Mouse (Mus musculus): Measurements from ENCODE around the gene Pik3c2b. TPM values are rescaled to one million over a fixed set of nuclear protein-coding genes. Genes with fewer than 3 reads are reported as not detected.

Pik3c2b gene
- polyA plus RNA-seq, 1 experiment from 2014 or later = 5.3 TPM

DNA sequence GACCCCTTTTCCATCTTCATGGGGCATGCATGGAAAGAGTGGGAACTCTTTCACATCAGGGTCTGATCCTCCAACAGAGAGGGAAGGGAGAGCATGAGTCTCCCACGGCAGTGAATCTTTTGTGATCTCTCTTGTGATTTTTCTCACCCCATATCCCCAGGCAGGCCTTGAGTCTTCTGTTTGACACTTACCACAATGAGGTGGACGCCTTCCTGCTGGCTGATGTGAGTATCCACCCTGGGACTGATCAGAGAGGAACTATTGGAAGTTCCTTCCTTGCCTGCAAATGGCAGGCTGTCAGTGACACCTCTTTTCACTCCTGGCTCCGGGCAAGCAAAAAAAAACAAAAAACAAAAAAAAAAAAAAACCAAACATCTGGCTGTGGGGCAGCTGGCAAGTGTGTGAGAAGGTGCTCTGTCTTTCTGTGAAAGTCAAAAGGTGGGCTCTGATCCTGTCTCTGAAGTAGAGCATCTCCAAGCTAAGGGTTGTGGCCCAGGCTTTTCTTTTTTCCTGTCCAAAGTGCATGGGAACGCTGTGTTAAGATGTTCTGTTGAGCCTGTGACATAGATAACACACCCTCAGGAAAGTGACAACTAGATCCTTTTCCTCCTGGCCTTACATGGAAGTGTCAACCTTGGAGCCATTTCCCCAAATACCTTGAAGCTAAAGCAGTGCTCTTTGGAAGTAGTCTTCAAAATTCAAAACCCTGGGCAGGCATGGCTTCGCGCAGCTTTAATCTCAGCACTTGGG, 30.4 kb downstream of the Pik3c2b start:
- ATAC-seq (ENCODE audit: low read depth) = no peak
- H3K4me1 ChIP-seq (replicated peaks; ENCODE audit: control insufficient read depth, insufficient read depth, low read length) = peaks cover 43% of the 10 kb centered on the region
- no peak overlapping the region for H3K4me3 ChIP-seq (ENCODE audit: low read length)
- WGBS = 75% methylated on average over 6 of the region's 6 CpGs
- H3K36me3 ChIP-seq (ENCODE audit: control insufficient read depth, insufficient read depth, low read length) = no peaks in the 10 kb centered on the region
- no peaks in the 10 kb centered on the region for H3K9me3 ChIP-seq (ENCODE audit: control insufficient read depth, low read length)
- H3K27ac ChIP-seq (ENCODE audit: low read length) = no peak overlapping the region
- no peaks in the 10 kb centered on the region for H3K27me3 ChIP-seq (ENCODE audit: control insufficient read depth, insufficient read depth, low read depth, low read length)
- no peak overlapping the region for H3K9ac ChIP-seq (ENCODE audit: low read length)
- no peak overlapping the region for H3K4me2 ChIP-seq (ENCODE audit: low read depth, low read length)

DNA sequence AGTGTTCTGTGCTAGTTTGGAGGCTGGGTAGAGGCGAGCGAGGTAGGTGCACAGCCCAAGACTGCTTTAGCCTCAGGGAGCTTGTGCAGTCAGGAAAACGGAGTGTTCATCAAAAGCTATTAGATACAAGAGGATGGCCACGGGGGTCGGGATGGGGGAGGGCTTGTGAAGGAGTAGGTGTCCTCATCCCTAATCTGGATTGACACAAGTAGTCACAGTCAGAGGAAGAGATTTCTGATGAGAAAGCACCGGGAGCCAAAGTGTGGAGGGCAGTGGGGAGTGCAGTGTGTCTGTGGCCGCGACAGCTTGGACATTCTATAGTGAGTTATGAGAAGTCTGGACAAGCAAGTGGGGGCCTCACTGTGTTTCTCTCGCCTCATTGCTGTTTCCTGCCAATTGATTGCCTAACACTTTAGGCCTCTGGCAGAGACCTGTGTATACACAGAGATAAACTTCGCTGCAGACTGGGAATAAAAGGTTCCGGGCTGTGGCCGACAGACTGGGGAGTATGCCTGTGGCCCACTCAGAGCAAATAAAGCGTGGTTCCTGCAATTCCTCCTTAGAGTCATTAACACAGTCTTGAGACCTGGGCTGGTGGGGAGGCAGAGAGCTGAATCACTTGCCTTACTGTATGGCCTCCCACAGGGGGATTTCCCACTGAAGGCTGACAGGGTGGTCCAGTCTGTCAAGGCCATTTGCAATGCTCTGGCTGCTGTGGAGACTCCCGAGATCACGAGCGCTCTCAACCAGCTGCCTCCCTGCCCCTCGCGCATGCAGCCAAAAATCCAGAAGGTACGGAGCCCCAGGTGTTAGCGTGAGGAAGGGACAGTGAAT, 31.4 kb downstream of the Pik3c2b start:
- peak overlapping the region; percentile 74 for H3K27ac ChIP-seq (ENCODE audit: low read length)
- peak; percentile 70 for ATAC-seq (ENCODE audit: low read depth)
- H3K9ac ChIP-seq (ENCODE audit: low read length) = no peak overlapping the region
- peaks cover 33% of the 10 kb centered on the region for H3K4me1 ChIP-seq (replicated peaks; ENCODE audit: control insufficient read depth, insufficient read depth, low read length)
- 27% methylated on average over 20 of the region's 20 CpGs for WGBS
- H3K9me3 ChIP-seq (ENCODE audit: control insufficient read depth, low read length) = no peaks in the 10 kb centered on the region
- H3K4me3 ChIP-seq (ENCODE audit: low read length) = no peak overlapping the region
- H3K27me3 ChIP-seq (ENCODE audit: control insufficient read depth, insufficient read depth, low read depth, low read length) = no peaks in the 10 kb centered on the region
- no peaks in the 10 kb centered on the region for H3K36me3 ChIP-seq (ENCODE audit: control insufficient read depth, insufficient read depth, low read length)
- no peak overlapping the region; the same call in 1 of the 2 replicates for H3K4me2 ChIP-seq (ENCODE audit: low read depth, low read length)

DNA sequence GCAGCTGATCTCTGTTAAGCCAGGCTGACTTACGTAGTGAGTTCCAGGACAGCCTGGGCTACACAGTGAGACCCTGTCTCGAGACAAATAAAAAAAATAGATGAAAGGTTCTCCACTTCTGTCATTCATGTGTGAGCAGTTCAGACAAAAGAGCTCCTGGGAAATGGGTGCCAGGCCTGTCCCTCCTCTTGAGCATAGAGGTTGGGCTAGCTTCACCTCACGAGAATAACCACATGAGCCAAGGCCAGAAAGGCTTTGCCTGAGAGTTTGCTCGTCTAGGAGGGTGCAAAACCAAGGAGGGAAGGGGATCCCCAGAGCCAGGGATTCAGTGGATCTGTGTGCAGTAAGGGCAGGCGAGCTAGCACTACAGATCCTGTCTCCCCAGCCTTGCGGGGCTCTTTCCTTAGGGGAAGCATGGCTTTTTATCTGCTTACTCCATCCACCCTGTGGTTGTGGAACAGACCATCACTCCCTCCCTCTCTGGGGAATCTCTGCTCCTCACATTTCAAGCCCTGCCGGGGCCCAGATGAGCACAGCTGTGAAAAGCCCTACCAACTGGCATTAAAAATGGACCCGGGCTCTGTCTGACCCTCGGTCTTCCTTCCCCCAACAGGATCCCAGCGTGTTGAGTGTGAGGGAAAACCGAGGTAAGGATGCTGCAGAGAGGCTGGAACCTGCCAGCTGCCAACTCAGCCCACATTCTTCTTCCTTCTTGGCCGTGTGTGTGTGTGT, 32.3 kb downstream of the Pik3c2b start:
- peak overlapping the region; percentile 74 for H3K27ac ChIP-seq (ENCODE audit: low read length)
- ATAC-seq (ENCODE audit: low read depth) = peak; percentile 18; the same call in 1 of the 2 replicates
- H3K4me2 ChIP-seq (ENCODE audit: low read depth, low read length) = no peak overlapping the region
- WGBS = 47% methylated on average over 11 of the region's 12 CpGs
- H3K9ac ChIP-seq (ENCODE audit: low read length) = no peak overlapping the region
- no peaks in the 10 kb centered on the region for H3K36me3 ChIP-seq (ENCODE audit: control insufficient read depth, insufficient read depth, low read length)
- H3K4me3 ChIP-seq (ENCODE audit: low read length) = no peak overlapping the region
- peaks cover 24% of the 10 kb centered on the region for H3K4me1 ChIP-seq (replicated peaks; ENCODE audit: control insufficient read depth, insufficient read depth, low read length)
- no peaks in the 10 kb centered on the region for H3K9me3 ChIP-seq (ENCODE audit: control insufficient read depth, low read length)
- no peaks in the 10 kb centered on the region for H3K27me3 ChIP-seq (ENCODE audit: control insufficient read depth, insufficient read depth, low read depth, low read length)

DNA sequence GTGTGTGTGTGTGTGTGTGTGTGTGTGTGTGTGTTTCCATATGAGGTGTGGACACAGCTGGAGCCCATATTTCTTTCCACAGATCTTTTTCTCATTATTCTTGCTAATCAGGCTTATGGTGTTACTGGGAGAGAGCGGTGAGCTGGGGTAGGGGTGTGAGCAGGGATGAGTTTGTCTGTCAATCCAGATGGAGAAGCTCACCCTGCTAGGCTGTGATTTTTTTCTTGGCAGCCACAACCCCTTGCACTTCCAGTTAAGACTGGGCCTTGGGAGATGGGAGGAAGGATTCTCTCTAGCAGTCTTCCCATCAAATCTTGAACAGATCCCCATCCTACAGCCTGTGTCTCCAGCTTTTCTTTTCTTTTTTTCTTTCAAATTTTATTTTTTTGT, 32.9 kb downstream of the Pik3c2b start:
- WGBS = 50% methylated on average over 1 of the region's 1 CpGs
- Histone ChIP-seq H3K4me1 (replicated peaks; ENCODE audit: control insufficient read depth, insufficient read depth, low read length) (peaks cover 20% of the 10 kb centered on the region), H3K4me3 (ENCODE audit: low read length) (no peak overlapping the region), H3K4me2 (ENCODE audit: low read depth, low read length) (no peak overlapping the region), H3K9ac (ENCODE audit: low read length) (no peak overlapping the region), H3K27ac (ENCODE audit: low read length) (no peak overlapping the region), H3K27me3 (ENCODE audit: control insufficient read depth, insufficient read depth, low read depth, low read length) (no peaks in the 10 kb centered on the region), H3K9me3 (ENCODE audit: control insufficient read depth, low read length) (no peaks in the 10 kb centered on the region), H3K36me3 (ENCODE audit: control insufficient read depth, insufficient read depth, low read length) (no peaks in the 10 kb centered on the region)
- ATAC-seq (ENCODE audit: low read depth) = peak; percentile 21; the same call in 1 of the 2 replicates

DNA sequence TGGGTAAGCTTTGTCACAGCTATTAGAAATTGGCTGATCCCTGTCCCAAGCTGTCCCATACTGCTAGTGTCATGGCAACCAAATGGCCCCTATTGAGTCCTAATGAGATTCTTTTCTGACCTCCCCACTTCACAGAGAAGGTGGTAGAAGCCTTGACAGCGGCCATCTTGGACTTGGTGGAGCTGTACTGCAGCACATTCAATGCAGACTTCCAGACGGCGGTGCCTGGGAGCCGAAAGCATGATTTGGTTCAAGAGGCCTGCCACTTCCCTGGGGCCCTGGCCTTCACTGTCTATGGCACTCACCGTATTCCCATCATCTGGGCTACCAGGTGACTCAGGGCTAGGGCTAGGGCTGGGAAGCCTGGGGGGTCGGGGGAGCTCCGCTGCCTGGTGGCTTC, 34.0 kb downstream of the Pik3c2b start:
- Histone ChIP-seq H3K4me1 (replicated peaks; ENCODE audit: control insufficient read depth, insufficient read depth, low read length) (peaks cover 26% of the 10 kb centered on the region), H3K27me3 (ENCODE audit: control insufficient read depth, insufficient read depth, low read depth, low read length) (no peaks in the 10 kb centered on the region), H3K4me3 (ENCODE audit: low read length) (no peak overlapping the region), H3K9ac (ENCODE audit: low read length) (no peak overlapping the region), H3K36me3 (ENCODE audit: control insufficient read depth, insufficient read depth, low read length) (no peaks in the 10 kb centered on the region), H3K27ac (ENCODE audit: low read length) (no peak overlapping the region), H3K9me3 (ENCODE audit: control insufficient read depth, low read length) (no peaks in the 10 kb centered on the region), H3K4me2 (ENCODE audit: low read depth, low read length) (no peak overlapping the region)
- WGBS = 93% methylated on average over 7 of the region's 7 CpGs
- no peak for ATAC-seq (ENCODE audit: low read depth)

DNA sequence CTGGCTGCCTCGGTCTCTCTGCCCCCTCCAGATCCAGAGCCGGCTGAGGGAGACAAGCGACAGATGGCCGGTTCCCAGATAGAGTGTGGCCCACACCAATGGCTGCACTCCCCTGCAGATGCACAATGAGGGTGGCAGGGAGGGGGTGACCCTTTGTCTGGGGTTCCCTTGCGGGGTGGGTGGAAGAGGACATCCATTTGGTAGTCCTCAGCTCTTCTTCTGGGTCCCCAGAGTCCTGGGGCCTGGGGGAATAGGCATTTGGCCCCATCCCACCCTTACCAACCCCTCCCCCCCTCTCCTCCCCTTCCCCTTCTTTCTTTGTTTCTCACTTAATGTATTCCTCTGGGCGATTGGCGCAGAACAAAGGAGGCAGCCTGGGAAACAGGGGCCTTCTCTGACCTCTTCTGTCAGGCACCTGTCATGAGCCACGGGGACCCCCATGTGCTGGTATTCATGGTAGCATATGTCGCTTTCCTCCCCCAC, 34.7 kb downstream of the Pik3c2b start:
- Histone ChIP-seq H3K36me3 (ENCODE audit: control insufficient read depth, insufficient read depth, low read length) (no peaks in the 10 kb centered on the region), H3K27me3 (ENCODE audit: control insufficient read depth, insufficient read depth, low read depth, low read length) (no peaks in the 10 kb centered on the region), H3K4me2 (ENCODE audit: low read depth, low read length) (no peak overlapping the region), H3K9me3 (ENCODE audit: control insufficient read depth, low read length) (no peaks in the 10 kb centered on the region), H3K4me1 (replicated peaks; ENCODE audit: control insufficient read depth, insufficient read depth, low read length) (peaks cover 26% of the 10 kb centered on the region), H3K4me3 (ENCODE audit: low read length) (no peak overlapping the region), H3K27ac (ENCODE audit: low read length) (no peak overlapping the region), H3K9ac (ENCODE audit: low read length) (no peak overlapping the region)
- no peak for ATAC-seq (ENCODE audit: low read depth)
- 65% methylated on average over 9 of the region's 9 CpGs for WGBS

DNA sequence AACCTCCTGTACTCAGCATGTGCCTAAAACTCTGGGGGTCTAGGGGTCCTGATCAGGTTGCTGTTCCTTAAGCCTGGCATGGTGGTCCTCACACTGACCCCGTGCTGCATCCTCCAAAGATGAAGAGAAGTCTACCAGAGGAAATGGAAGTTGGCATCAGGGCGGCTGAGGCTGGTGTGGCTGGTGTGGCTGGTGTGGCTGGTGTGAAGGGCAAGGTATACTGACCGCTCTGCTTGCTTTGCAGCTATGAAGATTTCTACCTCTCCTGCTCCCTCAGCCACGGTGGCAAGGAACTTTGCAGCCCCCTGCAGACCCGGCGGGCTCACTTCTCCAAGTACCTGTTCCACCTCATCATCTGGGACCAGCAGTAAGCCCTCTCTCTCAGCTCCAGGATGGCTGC, 35.2 kb downstream of the Pik3c2b start:
- H3K4me3 ChIP-seq (ENCODE audit: low read length) = no peak overlapping the region
- H3K9ac ChIP-seq (ENCODE audit: low read length) = no peak overlapping the region
- no peak overlapping the region for H3K4me2 ChIP-seq (ENCODE audit: low read depth, low read length)
- peaks cover 26% of the 10 kb centered on the region for H3K4me1 ChIP-seq (replicated peaks; ENCODE audit: control insufficient read depth, insufficient read depth, low read length)
- H3K36me3 ChIP-seq (ENCODE audit: control insufficient read depth, insufficient read depth, low read length) = no peaks in the 10 kb centered on the region
- no peak overlapping the region for H3K27ac ChIP-seq (ENCODE audit: low read length)
- no peak for ATAC-seq (ENCODE audit: low read depth)
- no peaks in the 10 kb centered on the region for H3K9me3 ChIP-seq (ENCODE audit: control insufficient read depth, low read length)
- 82% methylated on average over 6 of the region's 6 CpGs for WGBS
- H3K27me3 ChIP-seq (ENCODE audit: control insufficient read depth, insufficient read depth, low read depth, low read length) = no peaks in the 10 kb centered on the region

DNA sequence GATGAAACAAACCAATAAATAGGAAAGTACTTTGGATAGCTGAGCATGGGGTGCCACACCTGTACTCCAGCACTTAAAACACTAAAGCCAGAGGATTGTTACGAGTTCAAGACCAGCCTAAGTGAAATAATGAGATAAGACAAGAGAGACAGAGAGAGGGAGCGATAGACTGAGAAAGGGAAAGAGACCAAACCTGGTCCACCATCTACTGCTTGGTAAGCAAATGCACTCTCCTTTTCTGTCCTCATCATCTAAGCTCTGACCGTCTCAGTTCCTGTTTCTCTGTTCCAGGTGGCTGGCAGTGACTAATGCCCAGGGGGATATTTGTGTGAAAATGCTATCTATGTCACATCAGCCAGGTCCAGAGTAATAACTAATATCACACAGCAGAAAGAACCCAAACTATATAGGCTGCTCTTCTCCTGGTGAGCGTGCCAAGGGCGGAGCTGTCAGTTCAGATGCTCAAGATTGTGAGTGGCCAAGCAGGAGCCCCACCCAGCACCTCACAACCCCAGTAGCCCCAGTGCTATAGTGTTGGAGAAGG, 37.6 kb downstream of the Pik3c2b start:
- 91% methylated on average over 5 of the region's 5 CpGs for WGBS
- no peaks in the 10 kb centered on the region for H3K36me3 ChIP-seq (ENCODE audit: control insufficient read depth, insufficient read depth, low read length)
- H3K4me1 ChIP-seq (replicated peaks; ENCODE audit: control insufficient read depth, insufficient read depth, low read length) = peaks cover 8% of the 10 kb centered on the region
- H3K9me3 ChIP-seq (ENCODE audit: control insufficient read depth, low read length) = no peaks in the 10 kb centered on the region
- H3K4me2 ChIP-seq (ENCODE audit: low read depth, low read length) = no peak overlapping the region
- no peak for ATAC-seq (ENCODE audit: low read depth)
- no peak overlapping the region for H3K4me3 ChIP-seq (ENCODE audit: low read length)
- H3K27ac ChIP-seq (ENCODE audit: low read length) = no peak overlapping the region
- no peaks in the 10 kb centered on the region for H3K27me3 ChIP-seq (ENCODE audit: control insufficient read depth, insufficient read depth, low read depth, low read length)
- no peak overlapping the region for H3K9ac ChIP-seq (ENCODE audit: low read length)

Measured in lung, embryonic 16.5 days (tissue).